Mouse (Mus musculus) neural tube, embryonic 10.5 days (tissue): ENCODE measurements around the gene Gm10217.

Experiments used
- DNase-seq: peaks from one replicate; pipeline ENCODE4 v3.0.0-alpha.2; 2017; ENCODE audit warnings: low spot score; ENCODE audit errors: extremely low spot score

Gene Gm10217

DNA sequence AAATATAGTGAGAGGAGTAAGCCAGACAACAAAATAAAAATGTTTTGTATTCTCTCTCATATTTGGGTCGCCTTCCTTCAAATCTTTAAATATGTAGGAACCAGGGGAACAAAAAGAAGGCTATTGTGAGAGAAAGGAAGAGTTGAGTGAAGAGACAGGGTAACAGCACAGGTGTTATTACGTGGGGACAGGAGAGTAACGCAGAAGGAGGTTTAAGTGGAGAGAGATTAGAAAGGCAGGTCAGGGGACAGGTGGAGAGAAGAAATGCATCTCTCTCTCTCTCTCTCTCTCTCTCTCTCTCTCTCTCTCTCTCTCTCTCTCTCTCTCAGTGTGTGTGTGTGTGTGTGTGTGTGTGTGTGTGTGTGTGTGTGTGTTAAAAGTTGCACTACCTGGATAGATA lies at the start of gene Gm10217:
Gene Gm10217 (plus strand): TSS at position 301 of the 400 bp plus-strand sequence.
- no peak for DNase-seq

DNA sequence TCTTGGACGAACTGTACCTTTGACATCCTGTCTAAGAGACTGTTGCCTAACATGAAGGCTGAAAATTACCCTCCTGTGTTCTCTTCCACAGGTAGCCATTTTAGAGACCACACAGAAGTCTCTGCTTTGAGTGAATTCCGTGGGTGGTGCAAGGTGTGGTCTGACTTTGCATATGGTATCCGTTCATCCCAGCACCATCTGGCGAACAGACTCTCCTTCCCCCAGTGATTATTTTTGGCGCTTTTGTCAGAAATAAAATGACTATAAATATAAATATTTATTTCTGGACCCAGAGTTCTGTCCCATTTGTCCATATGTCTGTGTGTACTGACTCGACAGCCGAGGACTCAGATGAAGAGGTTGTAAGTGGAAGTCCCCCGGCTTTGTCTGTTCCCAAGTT lies 39.3 kb upstream of the Gm10217 start:
- no peak for DNase-seq

DNA sequence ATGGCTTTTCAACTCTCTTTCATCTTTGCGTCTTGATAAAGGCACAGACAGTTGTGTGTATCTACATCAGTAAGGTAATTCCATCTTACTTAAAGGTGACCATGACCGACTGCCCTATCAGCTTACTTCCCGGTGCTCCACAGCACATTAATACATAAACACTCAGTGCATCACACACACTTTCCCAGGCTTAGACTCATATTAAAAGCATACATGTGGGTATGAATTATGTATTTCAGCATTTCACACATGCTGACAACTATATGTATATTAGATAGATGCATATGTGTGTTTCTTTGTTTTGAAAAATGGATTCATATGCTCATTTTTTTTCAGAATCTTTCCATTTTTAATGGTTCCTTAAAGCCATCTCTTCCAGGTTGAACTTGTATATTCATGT lies 23.8 kb upstream of the Gm10217 start:
- no peak for DNase-seq

DNA sequence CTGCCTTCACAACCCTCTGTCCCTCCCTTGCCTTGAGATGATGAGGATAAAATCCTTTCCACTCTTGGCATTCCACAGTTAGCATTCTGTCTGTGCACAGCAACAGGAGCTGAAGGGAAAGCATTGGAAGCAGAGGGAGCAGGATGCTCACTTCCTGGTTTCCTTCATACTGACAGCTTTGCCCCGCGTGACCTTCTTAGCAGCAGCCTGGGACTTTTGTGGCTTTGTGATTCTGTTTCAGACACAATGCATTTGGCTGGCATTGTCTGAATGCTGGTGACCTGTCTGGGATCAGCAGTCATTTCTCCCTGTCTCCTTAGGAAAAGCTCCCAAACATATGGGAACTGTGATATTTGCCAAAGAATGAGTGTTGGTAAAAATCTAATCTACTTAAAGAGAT lies 4.8 kb upstream of the Gm10217 start:
- peak; percentile 14 for DNase-seq

DNA sequence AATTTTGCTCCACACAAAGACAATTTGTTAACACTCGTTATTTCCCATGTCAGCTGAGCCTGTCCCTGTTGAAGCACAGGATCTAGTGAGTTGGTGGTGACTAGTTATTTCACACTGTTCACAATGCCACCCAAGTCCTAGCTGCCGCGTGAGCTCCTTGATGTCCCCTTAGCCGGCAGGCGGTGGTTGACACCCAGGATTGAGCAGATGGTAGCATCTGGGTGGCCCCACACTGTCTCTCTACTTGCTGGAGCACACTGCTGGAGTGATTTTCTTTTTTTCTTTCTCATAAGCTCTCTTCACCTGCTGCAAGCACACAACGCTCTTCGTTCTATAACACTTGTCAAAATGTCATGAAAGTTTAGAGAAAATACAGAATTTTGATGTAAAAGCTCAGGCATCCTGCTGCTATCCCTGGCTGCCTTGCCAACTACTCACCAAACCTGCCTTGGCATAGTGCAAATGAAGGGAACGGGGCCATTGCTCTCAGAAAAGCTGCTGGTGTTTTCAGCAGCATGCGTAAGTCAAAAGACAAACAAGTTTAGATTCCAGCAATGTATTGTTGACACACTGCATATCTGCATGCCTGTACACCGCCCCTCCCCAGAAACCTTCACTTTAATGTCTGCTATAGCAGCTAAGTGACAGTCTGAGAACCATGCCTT lies 3.4 kb upstream of the Gm10217 start:
- DNase-seq = no peak

DNA sequence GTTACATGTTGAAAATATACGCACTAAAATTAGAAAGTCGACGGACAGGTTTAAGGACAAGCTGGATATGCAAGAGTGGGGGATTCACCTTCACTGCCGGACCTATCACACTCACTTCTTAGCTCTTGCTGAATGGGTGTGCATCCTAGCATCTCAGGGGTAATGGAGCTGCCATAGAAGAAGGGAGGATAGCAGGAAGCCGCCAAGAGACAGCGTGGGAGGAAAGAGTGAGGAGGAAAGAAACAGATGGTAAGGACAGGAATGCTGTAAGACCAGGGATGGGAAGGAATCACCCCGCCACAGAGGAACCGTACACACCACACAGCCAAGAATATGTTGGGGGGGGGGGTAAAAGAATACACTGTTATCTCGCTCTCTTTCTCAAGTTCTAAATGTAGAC lies 1.1 kb downstream of the Gm10217 start:
- DNase-seq = no peak

DNA sequence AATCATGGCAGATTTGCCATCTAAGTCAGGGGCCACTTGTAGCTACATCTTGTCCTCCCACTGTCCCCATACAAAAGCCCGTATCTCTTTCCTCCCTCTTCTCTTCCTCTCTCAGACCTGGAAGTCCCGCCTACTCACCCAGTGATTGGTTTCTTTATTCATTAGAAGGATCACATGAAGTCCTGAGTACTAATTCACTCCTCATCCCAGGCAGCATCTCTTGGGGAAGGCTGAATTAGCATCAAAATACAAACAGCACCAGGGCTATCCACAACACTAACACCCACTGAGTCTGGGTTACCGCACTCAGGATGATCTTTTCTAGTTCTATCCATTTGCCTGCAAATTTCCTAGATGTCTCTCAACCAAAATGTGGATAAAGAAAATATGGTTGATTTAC lies 4.0 kb downstream of the Gm10217 start:
- DNase-seq = no peak

DNA sequence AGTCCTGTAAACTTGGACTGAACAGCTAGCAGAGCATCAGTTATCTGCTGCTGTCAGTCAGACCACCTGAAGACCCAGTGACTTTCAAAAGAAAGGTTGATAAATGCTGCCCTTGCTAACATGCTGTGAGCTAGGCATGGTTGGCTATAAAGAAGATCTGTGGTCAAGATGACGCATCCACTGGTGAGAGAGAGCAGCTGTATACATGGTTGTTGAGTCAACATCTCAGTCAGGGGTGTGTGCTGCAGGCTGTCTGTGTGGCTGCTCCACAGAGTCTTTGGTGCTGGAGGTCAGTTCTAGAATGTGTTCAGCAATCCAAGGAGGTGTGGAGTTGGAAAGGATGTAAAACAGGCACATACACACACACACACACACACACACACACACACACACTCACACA lies 12.2 kb downstream of the Gm10217 start:
- DNase-seq = no peak

DNA sequence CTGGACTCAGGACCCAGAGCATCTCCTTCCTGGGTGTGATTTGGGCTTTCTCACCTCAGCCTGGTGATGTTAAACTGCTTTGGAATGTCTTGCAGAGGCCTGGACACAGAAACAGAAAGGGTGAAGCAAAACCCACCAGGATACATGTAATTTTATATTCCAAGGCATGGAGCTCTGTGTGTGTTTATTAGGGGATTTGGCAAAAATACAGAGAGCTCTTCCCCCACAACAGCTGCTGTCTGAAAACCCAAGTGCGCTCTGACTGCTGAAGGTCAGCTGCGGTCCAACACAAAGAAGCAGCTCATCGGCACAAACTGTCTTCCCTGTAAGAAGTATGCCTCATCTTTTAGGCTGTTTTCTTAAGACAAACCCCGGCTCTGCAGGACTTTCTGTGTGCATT lies 15.9 kb downstream of the Gm10217 start:
- no peak for DNase-seq

DNA sequence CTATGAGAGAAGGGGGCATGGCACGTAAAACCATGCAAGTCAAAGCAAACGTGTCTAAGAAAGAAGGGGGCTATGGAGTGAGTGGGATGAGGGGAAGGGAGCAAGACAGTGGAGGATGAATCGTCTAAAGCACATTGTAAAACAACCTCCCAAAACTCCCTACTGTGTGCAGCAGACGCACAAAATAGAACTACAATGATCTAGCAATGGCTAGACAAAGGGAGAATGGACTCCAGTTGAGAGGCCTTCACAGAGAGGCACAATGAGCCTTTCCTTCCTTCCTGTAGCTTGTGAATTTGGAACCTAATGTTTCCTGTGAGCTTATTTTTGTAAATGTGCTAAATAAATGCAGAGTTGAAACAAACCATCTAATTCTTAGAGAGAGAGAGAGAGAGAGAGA lies 22.7 kb downstream of the Gm10217 start:
- no peak for DNase-seq

DNA sequence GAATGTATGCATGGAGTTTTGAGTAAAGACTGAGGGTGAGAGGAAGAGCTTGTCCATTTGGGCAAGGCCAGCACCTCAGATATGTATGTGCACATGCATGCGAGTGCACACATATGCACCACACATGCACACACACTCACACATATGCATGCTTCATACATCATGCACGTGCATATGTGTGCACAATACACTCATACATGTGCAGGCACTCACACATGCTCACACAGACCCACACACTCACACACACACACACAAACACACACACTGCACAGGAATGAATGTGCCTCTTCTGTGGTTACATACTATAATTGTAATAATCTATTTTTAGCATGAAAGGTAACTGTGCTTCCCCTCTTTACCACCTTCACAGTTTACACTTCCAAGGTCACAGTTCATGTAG lies 35.1 kb downstream of the Gm10217 start:
- DNase-seq = no peak

DNA sequence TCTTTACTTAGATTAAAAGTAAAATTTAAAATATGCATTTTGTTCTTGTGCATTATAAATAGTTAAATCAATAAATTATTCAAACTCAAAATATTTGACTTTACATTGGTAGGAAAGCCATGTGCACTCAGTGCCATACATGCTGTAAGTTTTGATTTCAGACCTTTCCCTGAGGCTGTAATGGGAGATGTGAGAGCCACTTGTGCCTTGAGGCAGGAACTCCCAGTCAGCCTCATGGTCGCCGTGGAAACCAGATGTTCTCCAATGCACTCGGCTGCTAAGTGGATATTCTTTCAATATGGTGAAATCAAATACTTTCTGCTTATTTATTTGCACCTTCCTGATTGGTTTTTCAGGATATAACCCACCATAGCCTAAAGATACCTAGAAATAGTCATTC lies 35.6 kb downstream of the Gm10217 start:
- DNase-seq = no peak
